Mouse (Mus musculus) B cell, adult (primary cell): ENCODE results near the gene Ogfrl1. TPM values are rescaled to one million over a fixed set of nuclear protein-coding genes. Genes with fewer than 3 reads are reported as not detected.

Experiments used
- total RNA-seq: library from RNA; stranded (reverse); gene quantifications from 4 replicates; pipeline ENCODE4 v1.2.4, GENCODE M21; 2023; ENCODE audit not compliant: inconsistent age

The Ogfrl1 gene
- 15.4 to 23.1 TPM (median 17.2 TPM) in 4 replicates for total RNA-seq

DNA sequence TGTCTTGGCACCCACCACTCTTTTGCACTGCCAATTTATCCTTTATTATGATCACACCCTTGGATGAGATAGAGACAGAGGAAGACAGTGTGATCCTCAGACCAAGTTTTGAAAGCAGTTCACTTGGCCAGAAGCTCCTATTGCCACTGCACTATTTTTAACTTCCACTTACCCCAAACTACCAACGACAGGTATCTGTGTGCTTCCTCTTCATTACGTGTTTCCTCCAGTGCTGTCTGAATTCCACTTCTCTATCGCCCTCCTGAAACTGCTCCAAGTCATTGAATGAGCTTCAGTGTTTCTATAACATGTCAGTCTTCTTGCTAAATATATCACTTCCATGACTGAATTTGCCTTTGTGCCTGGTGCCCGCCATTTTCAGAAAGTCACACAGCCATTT lies at the start of gene Ogfrl1:
Gene Ogfrl1, minus strand, starts transcription at position 150 of the 400 bp plus-strand sequence.

